Mouse (Mus musculus) liver, adult 2 months (tissue): ENCODE data around the gene Mdh1b. TPM values are rescaled to one million over a fixed set of nuclear protein-coding genes. Genes with fewer than 3 reads are reported as not detected.

Experiments
- DNase-seq: peaks from one replicate; pipeline ENCODE4 v3.0.0-alpha.2; 2011; ENCODE audit warnings: low read depth, low spot score; ENCODE audit errors: extremely low read depth
- H3K27ac ChIP-seq: fragments of 200-500 bp; replicated peaks from 2 replicates; pipeline ENCODE4 v1.5.1; 2012; ENCODE audit warnings: low read depth, mild to moderate bottlenecking, control low read depth, inconsistent platforms, low read length; ENCODE audit not compliant: insufficient read depth
- H3K27me3 ChIP-seq: fragments of 200-500 bp; 2 replicates; pipeline ENCODE4 v1.6.1; 2012; ENCODE audit warnings: mild to moderate bottlenecking, moderate library complexity, low read length, inconsistent platforms; ENCODE audit not compliant: control insufficient read depth, insufficient read depth
- H3K36me3 ChIP-seq: fragments of 200-500 bp; 2 replicates; pipeline ENCODE4 v1.6.1; 2012; ENCODE audit warnings: low read length, inconsistent platforms; ENCODE audit not compliant: control insufficient read depth, insufficient read depth
- H3K4me1 ChIP-seq: fragments of 200-500 bp; 2 replicates; pipeline ENCODE4 v1.6.1; 2011; ENCODE audit warnings: low read length; ENCODE audit not compliant: control insufficient read depth, insufficient read depth
- H3K4me3 ChIP-seq: fragments of 200-500 bp; 2 replicates; pipeline ENCODE4 v1.5.1; 2011; ENCODE audit warnings: low read depth, mild to moderate bottlenecking, control low read depth, low read length, moderate library complexity; ENCODE audit not compliant: insufficient read depth
- H3K79me2 ChIP-seq: fragments of 200-500 bp; 2 replicates; pipeline ENCODE4 v1.6.1; 2012; ENCODE audit warnings: inconsistent platforms, mild to moderate bottlenecking, low read length, moderate library complexity; ENCODE audit not compliant: control insufficient read depth, insufficient read depth
- H3K9ac ChIP-seq: fragments of 200-500 bp; 2 replicates; pipeline ENCODE4 v1.6.1; 2012; ENCODE audit warnings: low read depth, mild to moderate bottlenecking, control low read depth, inconsistent platforms, low read length
- CTCF ChIP-seq: fragments of 200-500 bp; IDR thresholded peaks from 2 replicates; pipeline ENCODE4 v1.5.1; 2011; ENCODE audit warnings: low read depth, low read length, control low read depth
- POLR2A ChIP-seq: fragments of 200-500 bp; IDR thresholded peaks from 2 replicates; pipeline ENCODE4 v1.6.1; 2011; ENCODE audit warnings: low read length, control low read depth; ENCODE audit not compliant: insufficient read depth; ENCODE audit errors: extremely low read depth
- WGBS: fragments of 180-500 bp; shearing (Covaris S2); methylation state at CpG from one replicate; pipeline ENCODE4 v1.1.7; 2018; 5-methylcytosine and 5-hydroxymethylcytosine counted together
- polyA plus RNA-seq: library from polyadenylated mRNA; depleted of rRNA; stranded (reverse); fragments of >200 nt; gene quantifications from 2 replicates; pipeline ENCODE4 v1.2.3, GENCODE M21; 2012
- total RNA-seq: library from RNA; depleted of rRNA; stranded (reverse); fragments of >200 nt; gene quantifications from 2 replicates; pipeline ENCODE4 v1.2.3, GENCODE M21; 2014

Mdh1b gene
- total and polyA plus RNA-seq, 2 experiments = 0.09 TPM; not detected in 1

DNA sequence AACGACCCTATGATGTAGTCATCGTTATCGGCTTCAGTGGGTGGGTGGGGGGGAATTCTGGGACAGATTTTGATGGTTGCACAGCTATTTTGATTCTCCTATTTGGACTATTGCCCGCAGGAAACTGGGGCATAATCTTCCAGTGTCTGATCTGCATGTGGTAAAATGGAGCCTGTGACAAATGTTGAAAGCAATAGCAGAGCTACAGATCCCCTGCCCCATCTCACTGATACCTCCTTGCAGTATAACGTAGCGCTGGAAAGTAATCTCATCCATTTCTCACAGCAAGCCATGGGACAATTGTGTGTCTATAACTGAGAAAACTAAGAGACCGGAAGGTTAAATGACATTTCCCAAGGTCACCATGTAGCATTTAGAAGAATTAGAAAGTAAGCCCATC is 34.3 kb upstream of the Mdh1b start:
- Histone ChIP-seq H3K4me1 (no peaks in the 10 kb centered on the region), H3K27ac (no peak overlapping the region), H3K27me3 (no peaks in the 10 kb centered on the region), H3K9ac (no peak overlapping the region), H3K79me2 (no peaks in the 10 kb centered on the region), H3K4me3 (no peak overlapping the region), H3K36me3 (no peaks in the 10 kb centered on the region)
- DNase-seq = no peak
- WGBS = 85% methylated on average over 7 of the region's 7 CpGs
- TF ChIP-seq POLR2A (no peak), CTCF (no peak)

DNA sequence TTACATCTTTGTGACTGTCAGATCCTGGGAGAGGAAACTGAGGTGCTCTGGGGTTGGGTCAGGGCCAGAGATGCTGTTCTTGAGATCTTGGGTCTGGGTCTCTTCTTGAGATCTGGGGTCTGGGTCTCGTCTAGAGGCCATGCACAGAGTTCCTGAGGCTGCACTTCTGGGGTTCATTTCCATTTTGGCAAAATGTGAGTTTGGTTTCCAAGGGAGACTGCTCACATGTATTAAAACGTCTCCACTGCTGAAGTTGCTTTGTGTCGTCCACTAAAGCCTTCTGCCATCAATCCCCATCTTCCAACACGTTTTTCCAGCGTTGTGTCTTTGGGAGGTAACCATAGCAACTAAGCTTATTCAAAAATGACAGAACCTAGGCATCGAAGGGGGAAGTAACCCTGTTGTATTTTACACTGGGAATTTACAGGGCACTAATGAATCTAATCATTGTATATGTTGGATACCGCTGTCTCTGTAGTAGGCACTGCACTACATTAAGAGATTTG is 33.8 kb upstream of the Mdh1b start:
- Histone ChIP-seq H3K27me3 (no peaks in the 10 kb centered on the region), H3K79me2 (no peaks in the 10 kb centered on the region), H3K36me3 (no peaks in the 10 kb centered on the region), H3K4me3 (no peak overlapping the region), H3K27ac (no peak overlapping the region), H3K9ac (no peak overlapping the region), H3K4me1 (no peaks in the 10 kb centered on the region)
- DNase-seq = no peak
- 57% methylated on average over 7 of the region's 7 CpGs for WGBS
- no peak for TF ChIP-seq CTCF
- TF ChIP-seq POLR2A = no peak

DNA sequence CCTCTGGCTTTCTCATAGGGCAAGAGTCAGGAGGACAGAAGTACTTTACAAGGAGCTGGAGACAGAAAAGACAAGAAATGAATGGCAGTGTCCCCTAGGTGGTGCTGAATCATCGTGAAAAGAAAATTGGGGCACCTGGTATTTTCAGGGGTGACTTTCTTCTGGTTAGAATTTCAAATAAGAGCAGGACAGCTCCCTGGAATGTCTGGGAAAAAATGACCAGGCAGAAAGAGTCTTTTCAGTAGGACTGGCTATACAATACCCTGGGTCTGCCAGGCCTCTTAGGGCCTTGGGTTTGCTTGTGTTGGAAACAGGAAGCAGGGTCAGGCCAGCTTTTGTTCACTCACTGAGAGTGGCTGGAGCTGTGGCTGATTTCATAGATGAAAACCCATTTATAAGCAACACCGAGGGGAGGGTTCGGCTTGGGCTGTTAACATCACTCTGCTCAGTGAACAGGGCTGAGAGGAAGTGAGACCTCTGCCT is 33.1 kb upstream of the Mdh1b start:
- TF ChIP-seq CTCF (0 out of 2 replicates have a peak, but pooled peaks have one; percentile 22), POLR2A (no peak)
- H3K4me3 ChIP-seq = no peak overlapping the region
- DNase-seq = no peak
- H3K27ac ChIP-seq = no peak overlapping the region; the same call in 1 of the 2 replicates
- no peaks in the 10 kb centered on the region for H3K36me3 ChIP-seq
- 48% methylated on average over 3 of the region's 3 CpGs for WGBS
- no peak overlapping the region for H3K9ac ChIP-seq
- no peaks in the 10 kb centered on the region for H3K27me3 ChIP-seq
- no peaks in the 10 kb centered on the region for H3K79me2 ChIP-seq
- no peaks in the 10 kb centered on the region for H3K4me1 ChIP-seq

DNA sequence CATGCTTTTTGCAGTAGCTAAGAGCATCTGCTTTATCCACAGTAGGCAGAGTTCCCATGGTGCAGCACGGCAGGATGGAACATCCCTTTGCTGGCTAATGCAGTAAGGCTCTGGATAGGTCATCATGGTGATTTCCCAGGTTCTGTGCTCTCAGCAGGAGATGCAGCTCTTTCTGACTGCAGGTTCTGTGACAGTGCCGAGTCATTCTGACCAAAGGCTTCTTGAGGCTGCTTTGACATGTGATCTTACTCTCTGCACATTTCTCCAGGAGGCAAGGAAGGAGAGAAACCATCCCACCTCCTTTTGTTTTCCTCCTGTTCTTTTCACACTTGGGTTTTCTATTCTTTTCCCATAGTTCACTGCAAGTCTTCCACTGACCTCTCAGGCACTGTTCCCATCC is 25.9 kb upstream of the Mdh1b start:
- H3K4me3 ChIP-seq = no peak overlapping the region
- H3K9ac ChIP-seq = no peak overlapping the region
- peaks cover 11% of the 10 kb centered on the region for H3K36me3 ChIP-seq
- no peaks in the 10 kb centered on the region for H3K79me2 ChIP-seq
- H3K27me3 ChIP-seq = no peaks in the 10 kb centered on the region
- H3K27ac ChIP-seq = no peak overlapping the region
- 74% methylated on average over 2 of the region's 2 CpGs for WGBS
- no peak for DNase-seq
- TF ChIP-seq POLR2A = no peak
- TF ChIP-seq CTCF = no peak
- H3K4me1 ChIP-seq = no peaks in the 10 kb centered on the region

DNA sequence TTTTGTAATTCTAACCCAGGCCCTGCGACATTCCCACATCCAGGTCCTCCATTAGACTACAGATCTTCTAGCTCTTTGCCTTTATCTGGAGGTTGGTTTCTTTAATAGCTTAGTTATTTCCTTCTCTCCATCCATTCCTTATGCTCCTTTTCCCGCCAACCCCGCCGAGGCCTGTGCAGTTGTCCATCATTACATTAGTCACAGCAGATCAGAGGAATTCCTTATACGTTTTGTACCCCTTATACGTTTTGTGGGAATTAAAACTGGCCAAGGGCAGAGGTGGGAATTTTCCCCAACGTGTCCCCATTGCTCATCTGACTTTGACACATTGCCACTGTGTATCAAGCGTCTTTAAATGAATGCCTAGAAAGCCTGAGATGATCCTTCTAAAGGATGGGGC is 322 bp downstream of the Mdh1b start:
- H3K9ac ChIP-seq = no peak overlapping the region
- 63% methylated on average over 8 of the region's 8 CpGs for WGBS

DNA sequence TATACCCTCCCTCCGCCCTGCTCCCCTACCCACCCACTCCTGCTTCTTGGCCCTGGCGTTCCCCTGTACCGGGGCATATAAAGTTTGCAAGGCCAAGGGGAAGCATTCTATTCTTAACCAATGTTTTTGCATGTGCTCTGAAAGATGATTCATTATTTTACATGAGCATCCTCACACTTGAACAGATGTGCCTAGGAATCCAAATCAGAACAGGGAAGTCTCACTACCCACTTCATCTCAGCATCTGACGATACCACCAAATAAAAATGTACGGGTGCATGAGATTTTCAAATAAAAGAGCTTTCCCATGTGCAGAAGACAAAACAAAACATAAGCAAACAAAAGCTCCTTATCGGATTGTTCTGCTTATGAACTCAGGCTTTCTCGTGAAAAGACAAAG is 10.0 kb downstream of the Mdh1b start:
- Histone ChIP-seq H3K4me1 (no peaks in the 10 kb centered on the region), H3K79me2 (no peaks in the 10 kb centered on the region), H3K27ac (no peak overlapping the region), H3K27me3 (no peaks in the 10 kb centered on the region; the same call in 1 of the 2 replicates), H3K9ac (no peak overlapping the region), H3K4me3 (no peak overlapping the region), H3K36me3 (no peaks in the 10 kb centered on the region)
- TF ChIP-seq POLR2A = no peak
- no peak for TF ChIP-seq CTCF
- no peak for DNase-seq
- WGBS = 82% methylated on average over 7 of the region's 7 CpGs

More for the DNA sequence above, 322 bp downstream of the Mdh1b start:
- Histone ChIP-seq H3K36me3 (no peaks in the 10 kb centered on the region), H3K27ac (no peak overlapping the region), H3K4me3 (peak overlapping the region; percentile 66; the same call in 1 of the 2 replicates), H3K27me3 (no peaks in the 10 kb centered on the region; the same call in 1 of the 2 replicates), H3K79me2 (peaks cover 2% of the 10 kb centered on the region; the same call in 1 of the 2 replicates), H3K4me1 (peaks cover 8% of the 10 kb centered on the region)
- no peak for TF ChIP-seq POLR2A
- TF ChIP-seq CTCF = no peak
- no peak for DNase-seq
